Mouse (Mus musculus): ENCODE results near the gene Wsb1.

- TF ChIP-seq CTCF (IDR thresholded peaks at IDR 0.05; ENCODE audit: insufficient read depth, low read depth, low read length) (no peak), POLR2A (IDR thresholded peaks at IDR 0.05; ENCODE audit: insufficient read depth, low read depth, low read length) (no peak)
Observed at GRCm38 (mm10) chr11:79218061-79218460, 36.4 kb downstream of the Wsb1 start.

Measured in olfactory bulb, adult 2 months (tissue).